Mouse (Mus musculus) heart, embryonic 12.5 days (tissue): ENCODE measurements around the gene Kbtbd4. TPM values are rescaled to one million over a fixed set of nuclear protein-coding genes. Genes with fewer than 3 reads are reported as not detected.
"Not testable (repeated sequence)": the region's sequence is repeated elsewhere in the genome, so short reads cannot be mapped to it uniquely, and the experiment has no call there.

Experiments used
- ATAC-seq: fragments of 200-750 bp; cut with Nextera tagmentation; 2 replicates; pipeline ENCODE4 v1.8.0; 2017; ENCODE audit warnings: moderate TSS enrichment, moderate library complexity; ENCODE audit not compliant: insufficient number of reproducible peaks, low FRiP score
- H3K27ac ChIP-seq: fragments of 300-500 bp; sonication (generic); 2 replicates; pipeline ENCODE4 v1.5.1; 2016; ENCODE audit warnings: mild to moderate bottlenecking, moderate library complexity; ENCODE audit not compliant: poor library complexity, severe bottlenecking
- H3K27me3 ChIP-seq: fragments of 300-500 bp; sonication (generic); replicated peaks from 2 replicates; pipeline ENCODE4 v1.6.1; 2016; ENCODE audit warnings: mild to moderate bottlenecking, moderate library complexity
- H3K36me3 ChIP-seq: fragments of 300-500 bp; sonication (generic); 2 replicates; pipeline ENCODE4 v1.6.1; 2016; ENCODE audit warnings: mild to moderate bottlenecking, moderate library complexity
- H3K4me1 ChIP-seq: fragments of 300-500 bp; sonication (generic); replicated peaks from 2 replicates; pipeline ENCODE4 v1.6.1; 2016; ENCODE audit warnings: mild to moderate bottlenecking
- H3K4me2 ChIP-seq: fragments of 300-500 bp; sonication (generic); 2 replicates; pipeline ENCODE4 v1.6.1; 2016; ENCODE audit warnings: mild to moderate bottlenecking, moderate library complexity
- H3K4me3 ChIP-seq: fragments of 300-500 bp; sonication (generic); 2 replicates; pipeline ENCODE4 v1.5.1; 2016; ENCODE audit warnings: mild to moderate bottlenecking
- H3K9ac ChIP-seq: fragments of 300-500 bp; sonication (generic); 2 replicates; pipeline ENCODE4 v1.6.1; 2016; ENCODE audit warnings: mild to moderate bottlenecking, moderate library complexity
- H3K9me3 ChIP-seq: fragments of 300-500 bp; sonication (generic); replicated peaks from 2 replicates; pipeline ENCODE4 v1.6.1; 2016; ENCODE audit warnings: mild to moderate bottlenecking, moderate library complexity
- WGBS: fragments of 180-500 bp; shearing (Covaris S2); methylation state at CpG from one replicate; pipeline ENCODE4 v1.1.7; 2016; 5-methylcytosine and 5-hydroxymethylcytosine counted together
- polyA plus RNA-seq: library from polyadenylated mRNA; unstranded; fragments of >200 nt; fragmentation: Nextera tagmentation; extraction: Ambion mirVana; gene quantifications from 2 replicates; pipeline ENCODE4 v1.2.1, GENCODE M21; 2016

Gene Kbtbd4
- polyA plus RNA-seq, 1 experiment from 2014 or later = 27.3 TPM

- WGBS = 36% methylated on average over 6 of the region's 6 CpGs
- H3K9ac ChIP-seq = no peak overlapping the region
- H3K4me2 ChIP-seq = no peak overlapping the region
- 0 out of 2 replicates have a peak, but pooled peaks cover 3% of the 10 kb centered on the region for H3K9me3 ChIP-seq
- H3K4me1 ChIP-seq = peaks cover 33% of the 10 kb centered on the region
- no peak for ATAC-seq
- H3K27ac ChIP-seq = no peak overlapping the region
- peaks cover 12% of the 10 kb centered on the region for H3K27me3 ChIP-seq
- no peak overlapping the region for H3K4me3 ChIP-seq
- H3K36me3 ChIP-seq = no peaks in the 10 kb centered on the region
These were observed 24.3 kb upstream of the Kbtbd4 start for GRCm38 (mm10) chr2:90880144-90880785.

- WGBS = 79% methylated on average over 2 of the region's 2 CpGs
- Histone ChIP-seq H3K9ac (no peak overlapping the region), H3K27ac (no peak overlapping the region), H3K36me3 (no peaks in the 10 kb centered on the region), H3K4me3 (no peak overlapping the region), H3K4me1 (peaks cover 46% of the 10 kb centered on the region), H3K9me3 (0 out of 2 replicates have a peak, but pooled peaks cover 3% of the 10 kb centered on the region), H3K4me2 (no peak overlapping the region), H3K27me3 (peaks cover 22% of the 10 kb centered on the region)
- no peak for ATAC-seq
These were observed 22.7 kb upstream of the Kbtbd4 start for GRCm38 (mm10) chr2:90881824-90882223.

- Histone ChIP-seq H3K4me1 (peaks cover 46% of the 10 kb centered on the region), H3K9me3 (0 out of 2 replicates have a peak, but pooled peaks cover 3% of the 10 kb centered on the region), H3K27me3 (peaks cover 38% of the 10 kb centered on the region), H3K9ac (peak within 1 kb of the TSS; percentile 76), H3K27ac (no peak within 1 kb of the TSS), H3K36me3 (no peaks in the 10 kb centered on the region), H3K4me3 (peak within 1 kb of the TSS; percentile 55), H3K4me2 (peak within 1 kb of the TSS; percentile 81)
- 3% methylated on average over 45 of the region's 45 CpGs for WGBS
- no peak for ATAC-seq
These were observed 19.1 kb upstream of the Kbtbd4 start, which contains the start of gene C1qtnf4 for GRCm38 (mm10) chr2:90885218-90886041. C1qtnf4 (plus strand) TSS chr2:90885860.

DNA sequence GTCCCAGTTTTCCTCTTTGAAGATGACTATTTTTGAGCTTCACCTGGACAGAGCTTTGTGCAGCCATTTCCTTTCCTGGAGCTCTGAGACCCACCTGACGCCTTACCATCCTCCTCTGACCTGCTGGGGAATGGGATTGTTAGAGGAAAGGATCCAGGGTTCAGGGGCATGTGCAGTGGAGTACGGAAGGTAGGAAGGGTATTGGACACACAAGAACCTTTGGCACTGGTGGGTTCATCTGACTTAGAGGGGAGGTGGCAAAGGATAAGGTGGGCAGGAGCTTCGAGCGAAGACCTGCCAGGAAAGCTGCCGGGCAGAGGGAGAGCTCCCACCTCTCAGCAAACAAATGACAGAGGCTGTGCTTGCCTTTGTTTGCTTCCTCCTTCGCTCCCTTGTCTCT is 18.1 kb upstream of the Kbtbd4 start:
- Histone ChIP-seq H3K4me2 (peak overlapping the region; percentile 81), H3K36me3 (no peaks in the 10 kb centered on the region), H3K27me3 (peaks cover 38% of the 10 kb centered on the region), H3K27ac (no peak overlapping the region), H3K4me1 (peaks cover 47% of the 10 kb centered on the region), H3K4me3 (peak overlapping the region; percentile 55), H3K9me3 (0 out of 2 replicates have a peak, but pooled peaks cover 3% of the 10 kb centered on the region), H3K9ac (no peak overlapping the region)
- no peak for ATAC-seq
- WGBS = 51% methylated on average over 6 of the region's 6 CpGs

GRCm38 (mm10) chr2:90887627-90888026 is 16.9 kb upstream of the Kbtbd4 start:
- no peak overlapping the region for H3K27ac ChIP-seq
- 0 out of 2 replicates have a peak, but pooled peaks cover 3% of the 10 kb centered on the region for H3K36me3 ChIP-seq
- no peak for ATAC-seq
- H3K9me3 ChIP-seq = 0 out of 2 replicates have a peak, but pooled peaks cover 3% of the 10 kb centered on the region
- H3K4me2 ChIP-seq = no peak overlapping the region; the same call in 1 of the 2 replicates
- H3K9ac ChIP-seq = no peak overlapping the region
- H3K4me1 ChIP-seq = peaks cover 47% of the 10 kb centered on the region
- WGBS = 41% methylated on average over 5 of the region's 5 CpGs
- peaks cover 38% of the 10 kb centered on the region for H3K27me3 ChIP-seq
- H3K4me3 ChIP-seq = no peak overlapping the region

DNA sequence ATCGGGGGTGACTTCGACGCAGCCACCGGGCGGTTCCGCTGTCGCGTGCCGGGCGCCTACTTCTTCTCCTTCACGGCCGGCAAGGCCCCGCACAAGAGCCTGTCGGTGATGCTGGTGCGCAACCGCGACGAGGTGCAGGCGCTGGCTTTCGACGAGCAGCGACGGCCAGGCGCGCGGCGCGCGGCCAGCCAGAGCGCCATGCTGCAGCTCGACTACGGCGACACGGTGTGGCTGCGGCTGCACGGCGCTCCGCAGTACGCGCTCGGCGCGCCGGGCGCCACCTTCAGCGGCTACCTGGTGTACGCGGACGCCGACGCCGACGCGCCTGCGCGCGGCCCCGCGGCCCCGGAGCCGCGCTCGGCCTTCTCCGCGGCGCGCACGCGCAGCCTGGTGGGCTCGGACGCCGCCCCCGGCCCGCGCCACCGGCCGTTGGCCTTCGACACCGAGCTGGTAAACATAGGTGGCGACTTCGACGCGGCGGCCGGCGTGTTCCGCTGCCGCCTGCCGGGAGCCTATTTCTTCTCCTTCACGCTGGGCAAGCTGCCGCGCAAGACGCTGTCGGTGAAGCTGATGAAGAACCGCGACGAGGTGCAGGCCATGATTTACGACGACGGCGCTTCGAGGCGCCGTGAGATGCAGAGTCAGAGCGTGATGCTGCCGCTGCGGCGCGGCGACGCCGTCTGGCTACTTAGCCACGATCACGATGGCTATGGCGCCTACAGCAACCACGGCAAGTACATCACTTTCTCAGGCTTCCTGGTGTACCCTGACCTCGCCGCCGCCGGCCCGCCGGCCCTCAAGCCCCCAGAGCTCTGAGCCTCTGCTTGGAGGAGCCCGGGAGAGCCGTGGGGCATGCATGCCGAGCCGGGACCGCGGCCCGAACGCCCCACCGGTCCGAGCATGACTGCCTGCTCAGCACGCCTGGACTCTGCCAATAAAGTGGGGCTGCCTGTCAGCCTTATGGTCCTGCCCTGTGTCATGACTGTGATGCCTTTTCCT is 14.7 kb upstream of the Kbtbd4 start:
- H3K36me3 ChIP-seq = peaks cover 21% of the 10 kb centered on the region
- peaks cover 29% of the 10 kb centered on the region for H3K27me3 ChIP-seq
- H3K4me2 ChIP-seq = peak overlapping the region; percentile 87
- 3% methylated on average over 132 of the region's 133 CpGs for WGBS
- H3K9me3 ChIP-seq = no peaks in the 10 kb centered on the region
- peak overlapping the region; percentile 62 for H3K4me3 ChIP-seq
- 0 out of 2 replicates have a peak overlapping the region, but pooled peaks have one; percentile 52 for H3K27ac ChIP-seq
- ATAC-seq = peak; percentile 83
- H3K4me1 ChIP-seq = peaks cover 49% of the 10 kb centered on the region
- H3K9ac ChIP-seq = peak overlapping the region; percentile 73

DNA sequence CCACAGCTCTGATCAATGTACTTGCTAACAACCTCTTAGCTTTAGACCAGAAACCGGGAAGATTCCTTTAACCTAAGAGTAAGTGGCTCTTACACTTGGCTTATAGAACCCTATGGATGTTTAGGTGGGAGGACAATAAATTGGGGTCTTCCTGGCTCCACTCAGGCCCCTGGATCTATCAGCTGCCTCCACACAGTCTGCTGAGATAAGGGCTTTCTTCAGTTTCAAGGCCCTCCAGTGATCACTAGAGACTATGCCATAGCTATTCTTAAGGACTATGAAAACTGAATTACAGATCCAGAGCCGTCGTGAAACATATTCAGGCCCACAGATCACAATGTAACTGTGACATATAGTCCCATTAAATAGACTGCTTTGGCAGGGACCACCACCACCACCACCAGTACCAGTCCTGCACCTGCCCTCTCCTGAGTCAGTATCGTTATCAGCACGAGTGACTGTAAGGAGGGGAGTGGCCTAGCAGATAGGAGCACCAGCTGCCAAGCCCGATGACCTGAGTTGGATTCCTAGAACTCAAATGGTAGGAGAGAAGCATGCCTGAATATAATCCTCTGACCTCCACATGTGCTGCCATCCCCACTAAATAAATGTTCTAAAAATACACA is 10.8 kb upstream of the Kbtbd4 start:
- H3K9me3 ChIP-seq = no peaks in the 10 kb centered on the region
- H3K4me1 ChIP-seq = peaks cover 22% of the 10 kb centered on the region
- no peak overlapping the region for H3K4me2 ChIP-seq
- peaks cover 58% of the 10 kb centered on the region for H3K36me3 ChIP-seq
- no peak overlapping the region for H3K27ac ChIP-seq
- H3K4me3 ChIP-seq = no peak overlapping the region
- H3K27me3 ChIP-seq = no peaks in the 10 kb centered on the region
- peak; percentile 71 for ATAC-seq
- WGBS = 59% methylated on average over 6 of the region's 6 CpGs
- H3K9ac ChIP-seq = no peak overlapping the region

- H3K27me3 ChIP-seq = not testable (repeated sequence)
- peaks cover 63% of the 10 kb centered on the region for H3K36me3 ChIP-seq
These were observed 10.3 kb upstream of the Kbtbd4 start for GRCm38 (mm10) chr2:90894299-90894677.

DNA sequence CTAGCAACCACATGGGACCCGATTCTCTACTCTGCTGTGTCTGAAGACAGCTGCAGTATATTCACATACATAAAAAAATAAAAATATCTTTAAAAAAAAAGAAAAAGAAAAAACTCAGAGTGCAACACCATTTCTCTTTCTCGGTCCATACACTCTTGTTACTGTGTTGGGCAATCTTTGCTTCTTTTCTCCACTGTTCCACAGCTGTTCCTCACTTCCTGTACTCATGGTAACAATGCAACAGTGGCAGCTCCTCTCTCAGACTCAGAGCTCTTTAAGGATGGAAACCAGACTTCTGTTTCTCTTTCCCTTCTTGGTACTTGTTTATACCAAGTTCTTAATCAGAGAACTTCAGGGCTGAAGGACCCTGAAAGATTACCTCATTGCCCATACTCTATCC is 1.1 kb upstream of the Kbtbd4 start:
- 75% methylated on average over 2 of the region's 2 CpGs for WGBS
- ATAC-seq = no peak
- H3K4me2 ChIP-seq = peak overlapping the region; percentile 89
- H3K9ac ChIP-seq = peak overlapping the region; percentile 98; the same call in 1 of the 2 replicates
- H3K4me3 ChIP-seq = peak overlapping the region; percentile 95
- peaks cover 21% of the 10 kb centered on the region for H3K4me1 ChIP-seq
- H3K27me3 ChIP-seq = no peaks in the 10 kb centered on the region
- H3K36me3 ChIP-seq = peaks cover 60% of the 10 kb centered on the region
- H3K9me3 ChIP-seq = no peaks in the 10 kb centered on the region
- H3K27ac ChIP-seq = 0 out of 2 replicates have a peak overlapping the region, but pooled peaks have one; percentile 6

More at GRCm38 (mm10) chr2:90894299-90894677, 10.3 kb upstream of the Kbtbd4 start:
- H3K4me2 ChIP-seq, H3K9ac ChIP-seq, ATAC-seq, H3K4me3 ChIP-seq, H3K27ac ChIP-seq, H3K9me3 ChIP-seq: not testable (repeated sequence)
- WGBS = 79% methylated on average over 3 of the region's 3 CpGs
- H3K4me1 ChIP-seq = peaks cover 19% of the 10 kb centered on the region

DNA sequence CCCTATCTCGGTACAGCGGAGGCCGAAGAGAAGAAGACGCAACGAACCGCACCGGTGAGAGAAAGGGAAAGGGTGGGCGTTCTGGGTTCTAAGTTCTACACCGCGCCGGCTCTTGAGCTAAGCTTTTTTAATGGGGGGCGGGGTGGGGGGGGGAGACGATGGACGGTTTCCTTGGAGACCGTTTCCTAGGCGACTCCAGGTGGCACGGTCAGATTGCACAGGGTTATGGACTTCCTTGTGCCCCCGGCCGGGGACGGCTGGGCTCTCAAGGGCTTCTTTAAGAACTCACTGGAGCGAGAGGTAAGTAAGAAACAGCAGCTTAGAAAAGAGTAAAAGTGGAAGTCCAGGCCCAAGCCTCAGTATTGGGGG is 300 bp downstream of the Kbtbd4 start:
- Histone ChIP-seq H3K27ac (peak overlapping the region; percentile 95), H3K4me3 (peak overlapping the region; percentile 95), H3K36me3 (peaks cover 61% of the 10 kb centered on the region), H3K4me2 (peak overlapping the region; percentile 89), H3K27me3 (no peaks in the 10 kb centered on the region), H3K9ac (peak overlapping the region; percentile 98), H3K9me3 (no peaks in the 10 kb centered on the region), H3K4me1 (peaks cover 25% of the 10 kb centered on the region)
- peak; percentile 42; the same call in 1 of the 2 replicates for ATAC-seq
- WGBS = under 1% methylated on average over 21 of the region's 21 CpGs
